Mouse (Mus musculus) T-cell, adult 2 months (primary cell): ENCODE data around the gene Rapsn.

ENCODE experiments used
- DNase-seq: peaks from one replicate; pipeline ENCODE4 v3.0.0; 2022; ENCODE audit warnings: low spot score

The Rapsn gene

DNA sequence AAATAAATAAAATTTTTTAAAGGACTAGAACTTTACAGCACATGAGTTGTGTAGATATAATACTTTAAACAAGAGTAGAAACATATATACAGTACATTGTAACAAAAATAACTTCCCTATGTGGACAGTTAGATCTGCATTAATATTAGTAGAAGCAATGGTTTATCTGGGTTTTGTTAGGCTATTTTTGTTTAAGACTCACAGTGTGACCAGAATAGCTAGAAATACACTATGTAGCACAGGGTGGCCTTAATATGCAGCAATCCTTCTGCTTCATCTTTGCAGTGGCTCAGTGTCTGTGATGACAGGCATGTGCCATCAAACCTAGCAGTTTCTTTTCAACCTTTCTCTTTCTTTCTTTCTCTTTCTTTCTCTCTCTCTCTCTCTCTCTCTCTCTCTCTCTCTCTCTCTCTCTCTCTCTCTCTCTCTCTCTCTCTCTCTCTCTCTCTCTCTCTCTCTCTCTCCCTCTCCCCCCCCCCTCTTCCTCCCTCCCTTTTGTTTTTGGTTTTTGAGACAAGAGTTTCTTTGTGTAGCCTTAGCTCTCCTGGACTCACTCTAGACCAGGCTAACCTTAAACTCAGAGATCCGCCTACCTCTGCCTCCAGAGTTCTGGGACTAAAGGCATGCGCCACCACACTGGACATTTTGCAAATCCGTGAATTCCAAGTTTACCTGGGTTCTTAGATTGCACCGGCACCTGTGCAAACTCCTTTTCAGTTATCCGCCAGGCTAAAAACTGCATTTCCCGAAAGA lies 17.9 kb downstream of the Rapsn start:
- DNase-seq = no peak

DNA sequence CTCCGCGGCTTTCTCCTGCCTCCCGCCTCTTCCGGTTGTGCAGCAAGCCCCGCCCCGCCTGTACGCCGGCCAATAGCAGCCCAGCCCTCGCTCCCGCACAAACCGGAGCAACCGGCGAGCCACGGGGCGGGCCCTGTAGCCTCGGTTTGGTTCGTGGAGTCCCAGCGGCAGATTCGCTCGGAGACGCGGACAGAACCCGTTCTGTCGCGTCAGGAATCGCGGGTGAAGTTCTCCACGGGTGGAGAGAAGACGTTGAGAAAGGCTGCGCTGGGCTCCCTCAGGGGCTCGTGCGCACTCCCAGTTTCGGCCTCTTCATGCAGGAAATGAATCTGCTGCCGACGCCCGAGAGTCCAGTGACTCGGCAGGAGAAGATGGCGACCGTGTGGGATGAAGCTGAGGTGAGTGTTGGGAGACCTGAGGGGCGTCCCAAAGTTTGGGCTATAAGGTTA lies 18.5 kb downstream of the Rapsn start, which contains the start of gene Psmc3:
Gene Psmc3 (plus strand): TSS at position 76 of the 449 bp plus-strand sequence.
- peak; percentile 92 for DNase-seq

DNA sequence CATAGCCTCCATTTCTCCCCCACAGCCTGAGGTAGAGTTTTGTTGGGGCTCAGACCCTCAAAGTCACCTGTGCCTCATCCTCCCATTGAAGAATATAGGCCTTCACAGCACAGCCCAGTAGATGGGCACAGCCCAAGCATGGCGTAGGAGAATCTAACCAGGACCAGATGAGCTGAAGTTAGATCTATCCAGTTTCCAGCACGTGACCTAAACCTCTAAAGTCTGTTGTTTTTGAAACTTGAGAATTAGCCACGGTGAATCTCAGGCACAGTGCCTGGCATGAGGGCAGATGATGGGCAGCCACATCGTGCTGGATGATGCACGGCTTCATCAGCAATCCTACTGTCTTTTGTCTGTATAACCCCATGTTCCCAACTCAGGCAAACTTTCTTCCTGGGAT lies 23.0 kb downstream of the Rapsn start:
- no peak for DNase-seq

DNA sequence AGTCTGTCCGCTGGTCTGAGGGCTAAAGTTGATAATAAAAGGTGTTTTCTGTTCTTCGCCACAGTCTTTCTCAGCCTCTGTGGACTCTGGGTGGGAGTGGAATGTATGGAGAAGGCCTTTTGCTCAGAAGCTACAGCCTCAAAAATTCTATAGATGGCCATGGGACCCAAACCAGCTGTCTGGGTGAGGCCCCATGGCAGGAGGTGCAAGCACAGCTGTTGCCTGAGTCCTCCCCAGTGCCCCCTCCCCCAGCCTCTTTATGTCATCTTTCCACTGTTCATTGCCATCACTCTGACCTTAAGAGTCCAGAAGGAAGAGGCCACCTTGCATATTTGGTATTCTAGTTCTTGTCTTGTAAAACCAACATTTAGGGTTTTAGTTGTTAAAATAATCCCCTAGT lies 24.0 kb downstream of the Rapsn start:
- DNase-seq = no peak

DNA sequence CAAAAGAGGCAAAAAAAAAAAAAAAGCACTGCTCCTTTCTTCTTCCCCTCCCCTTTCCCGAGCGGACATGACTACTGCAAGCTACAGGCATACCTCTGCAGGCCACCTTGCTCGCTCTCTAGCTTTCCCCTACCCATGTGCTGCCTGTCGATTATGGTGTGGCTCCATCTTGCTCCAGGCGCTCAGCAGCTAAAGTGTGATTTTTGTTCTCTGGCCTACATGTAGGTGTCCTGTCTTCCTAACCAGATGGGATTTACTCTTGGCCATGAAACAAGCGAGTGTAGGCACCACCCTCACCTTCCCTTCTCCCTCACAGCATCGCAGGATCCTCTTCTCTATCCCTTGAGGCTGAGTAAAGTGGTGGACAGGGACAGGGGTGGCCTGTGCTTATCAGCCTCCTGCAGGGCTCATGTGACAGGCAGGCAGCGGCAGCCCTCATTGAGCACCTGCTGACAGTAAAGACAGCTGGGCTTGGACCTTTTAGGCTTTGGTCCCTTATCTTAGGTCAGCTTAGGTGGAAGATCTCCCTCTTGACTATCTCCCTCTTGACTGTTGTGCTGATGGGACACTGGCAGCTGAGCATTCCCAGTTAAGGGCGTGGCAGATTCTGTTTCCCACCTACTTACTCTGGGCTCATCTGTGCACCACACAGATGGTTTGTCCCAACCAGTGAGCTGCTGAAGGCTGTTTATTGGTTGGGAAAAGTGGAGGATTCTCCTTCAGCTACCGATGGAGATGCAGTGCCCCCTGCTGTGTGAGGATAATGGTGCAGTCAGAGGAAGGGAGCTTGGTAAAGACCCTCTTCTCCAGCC lies 25.3 kb downstream of the Rapsn start:
- no peak for DNase-seq

DNA sequence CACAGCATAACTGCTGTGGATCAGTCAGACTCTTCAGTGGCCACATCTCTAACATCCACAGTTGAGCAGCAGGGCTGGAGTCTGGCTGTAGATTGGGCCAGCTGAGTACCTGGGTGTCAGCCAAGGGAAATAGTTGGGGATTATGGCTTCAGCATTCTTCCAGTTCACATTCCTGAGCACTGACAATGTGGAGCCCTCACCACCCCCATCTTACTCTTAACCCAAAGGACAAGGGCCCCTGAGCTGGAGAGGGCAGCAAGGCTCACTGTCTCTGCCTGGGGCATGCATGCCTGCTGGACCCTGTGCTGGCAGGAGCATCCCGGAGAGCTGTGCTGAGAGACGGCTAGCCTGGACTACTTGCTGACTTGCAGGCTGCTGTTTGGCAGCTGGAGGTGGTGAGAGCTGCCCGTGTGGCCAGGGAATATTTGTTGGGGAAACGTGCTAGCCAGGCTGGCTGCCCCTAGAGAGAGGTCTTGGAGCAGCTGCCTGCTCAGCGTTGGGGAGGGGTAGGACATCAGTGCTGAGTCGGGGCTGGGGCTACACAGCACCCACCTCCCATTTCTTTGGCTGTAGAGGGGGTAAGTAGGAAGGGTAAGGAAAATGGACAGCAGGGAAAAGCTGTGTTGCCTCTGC lies 26.5 kb downstream of the Rapsn start:
- DNase-seq = no peak

DNA sequence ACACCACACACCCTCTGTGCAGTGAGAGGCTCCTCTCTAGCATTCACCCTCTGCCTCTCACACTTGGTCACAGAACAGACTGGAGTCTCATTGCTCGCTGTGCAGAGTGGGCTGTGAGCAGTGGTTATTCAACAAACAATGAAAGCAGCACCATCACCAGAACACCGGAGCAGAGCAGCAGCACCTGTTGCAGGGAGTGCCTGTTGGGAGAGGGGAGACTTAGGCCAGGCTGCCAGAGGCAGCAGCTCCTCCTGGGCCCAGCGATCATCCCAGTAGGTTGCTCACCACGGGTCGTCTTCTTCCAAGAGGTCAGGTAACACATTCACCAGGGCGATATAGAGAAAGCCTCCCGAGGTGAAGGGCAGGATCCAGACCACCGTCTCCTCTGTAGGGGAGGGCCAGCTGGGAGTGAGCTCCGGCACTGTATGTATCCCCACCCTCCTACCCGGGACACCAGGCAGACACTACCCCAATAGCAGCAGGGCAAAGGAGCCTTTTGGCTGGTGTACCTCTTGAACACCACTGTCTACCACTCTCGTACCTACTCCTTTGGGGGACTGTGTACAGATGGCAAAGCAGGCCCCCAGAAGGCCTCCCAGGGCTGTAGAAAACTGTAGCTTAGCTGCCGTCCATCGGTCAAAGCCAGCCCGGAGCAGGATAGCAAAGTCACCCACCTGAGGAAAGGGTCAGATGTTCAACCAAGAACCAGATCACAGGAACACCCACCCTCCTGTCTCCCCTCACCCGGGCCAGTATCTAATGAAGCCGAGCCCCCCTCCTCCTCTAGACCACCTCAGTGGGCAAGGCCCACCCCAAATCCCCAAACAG lies 27.6 kb downstream of the Rapsn start:
- DNase-seq = no peak

DNA sequence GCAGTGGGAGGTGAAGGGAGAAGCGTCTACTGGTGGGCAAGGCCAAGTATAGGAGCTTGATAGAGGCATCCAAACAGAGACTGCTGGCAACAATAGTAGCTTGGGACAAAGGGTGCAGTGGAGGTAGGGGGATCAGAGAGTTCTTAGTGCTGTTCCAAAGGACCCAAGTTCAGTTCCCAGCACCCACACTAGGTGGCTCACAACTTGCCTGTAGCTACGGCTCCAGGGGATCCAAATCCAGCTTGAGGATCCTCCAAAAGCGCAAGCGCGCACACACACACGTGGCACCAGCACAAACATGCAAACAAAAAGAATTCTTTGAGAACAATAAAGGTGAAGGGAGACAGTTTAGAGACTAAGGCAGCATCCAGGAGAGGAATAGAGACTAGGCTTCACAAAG lies 28.8 kb downstream of the Rapsn start:
- DNase-seq = no peak

DNA sequence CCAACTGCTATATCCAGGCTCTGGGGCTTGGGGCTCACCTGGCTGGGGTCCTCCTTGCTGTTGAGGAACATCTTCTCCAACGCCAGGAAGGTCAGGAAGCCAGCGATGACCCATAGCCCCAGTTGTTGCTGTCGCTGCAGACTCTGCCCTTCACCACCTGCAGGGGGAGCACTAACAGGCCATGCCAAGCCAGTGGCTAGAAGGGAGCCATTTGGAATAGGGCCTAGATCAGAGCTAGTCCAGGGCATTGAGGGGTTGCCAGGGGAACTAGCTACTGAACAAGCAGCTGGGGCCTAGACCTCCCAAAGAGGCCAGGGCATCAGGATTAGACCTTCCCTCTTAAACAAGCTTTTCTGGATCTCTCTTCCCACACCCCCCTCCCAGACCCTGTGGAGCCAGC lies 30.1 kb downstream of the Rapsn start:
- DNase-seq = peak; percentile 45

DNA sequence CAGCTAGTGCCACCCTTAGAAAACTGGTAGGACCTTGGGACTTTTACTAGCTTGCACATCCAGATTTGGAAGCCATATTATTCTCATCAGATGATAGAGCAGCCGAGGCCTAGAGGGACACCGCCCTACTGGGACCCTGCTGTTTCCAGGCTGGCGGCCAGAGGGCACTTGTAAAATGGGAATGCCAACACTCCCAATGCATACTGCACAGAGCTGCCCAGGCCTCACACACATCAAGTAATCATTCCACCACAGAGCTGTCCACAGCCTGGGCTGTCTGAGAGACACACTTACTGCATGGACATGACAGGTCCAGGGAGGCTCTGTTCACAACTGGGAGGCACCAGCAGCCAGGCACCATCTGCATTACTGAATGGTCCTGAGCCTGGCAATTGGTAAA lies 31.0 kb downstream of the Rapsn start:
- no peak for DNase-seq

DNA sequence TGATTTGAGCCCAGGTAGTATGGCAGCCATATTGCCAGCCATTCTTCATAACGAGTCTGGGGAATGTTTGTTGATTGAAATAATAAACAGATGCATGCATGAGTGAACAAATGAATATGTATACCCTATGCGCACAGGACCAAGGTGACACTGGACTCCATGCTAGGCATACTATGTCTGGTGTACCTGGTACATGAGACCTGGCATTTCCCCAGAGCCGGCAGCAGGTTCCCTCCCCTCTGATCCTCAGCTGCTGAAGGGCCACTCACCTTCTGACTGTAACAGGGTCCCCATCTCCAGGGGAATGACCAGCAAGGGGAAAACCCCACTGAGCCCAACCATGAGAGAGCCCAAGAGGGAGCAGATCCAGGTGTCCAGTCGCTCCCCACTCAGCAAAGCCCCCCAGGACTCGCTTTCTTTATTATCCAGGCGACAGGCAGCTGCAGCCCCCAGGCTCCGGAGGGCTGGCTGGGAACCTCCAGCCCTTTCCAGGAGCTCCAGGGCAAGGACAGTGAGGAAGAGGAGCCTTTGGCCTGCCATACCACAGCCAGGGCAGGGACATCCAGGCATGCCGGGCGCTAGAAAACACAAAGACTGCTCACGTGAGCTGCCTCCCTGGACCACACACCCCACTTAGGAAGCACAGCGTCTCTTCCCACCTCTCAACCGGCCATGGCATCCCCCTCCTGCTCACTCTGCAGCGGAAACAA lies 32.9 kb downstream of the Rapsn start:
- no peak for DNase-seq

DNA sequence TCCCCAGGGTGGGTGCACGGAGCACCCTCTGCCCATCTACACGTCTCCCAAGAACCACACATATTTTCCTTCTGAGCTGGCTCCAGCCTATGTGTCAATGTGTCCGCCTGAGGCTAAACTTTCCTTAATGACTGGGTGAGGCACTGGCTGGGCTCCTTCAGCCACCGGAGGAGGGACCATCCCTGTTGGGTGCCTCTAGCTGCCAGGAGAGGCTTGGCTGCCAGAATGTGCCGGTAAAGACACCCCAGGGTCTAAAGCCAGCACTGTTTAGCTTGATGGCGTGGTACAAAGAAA lies 33.4 kb downstream of the Rapsn start:
- no peak for DNase-seq

DNA sequence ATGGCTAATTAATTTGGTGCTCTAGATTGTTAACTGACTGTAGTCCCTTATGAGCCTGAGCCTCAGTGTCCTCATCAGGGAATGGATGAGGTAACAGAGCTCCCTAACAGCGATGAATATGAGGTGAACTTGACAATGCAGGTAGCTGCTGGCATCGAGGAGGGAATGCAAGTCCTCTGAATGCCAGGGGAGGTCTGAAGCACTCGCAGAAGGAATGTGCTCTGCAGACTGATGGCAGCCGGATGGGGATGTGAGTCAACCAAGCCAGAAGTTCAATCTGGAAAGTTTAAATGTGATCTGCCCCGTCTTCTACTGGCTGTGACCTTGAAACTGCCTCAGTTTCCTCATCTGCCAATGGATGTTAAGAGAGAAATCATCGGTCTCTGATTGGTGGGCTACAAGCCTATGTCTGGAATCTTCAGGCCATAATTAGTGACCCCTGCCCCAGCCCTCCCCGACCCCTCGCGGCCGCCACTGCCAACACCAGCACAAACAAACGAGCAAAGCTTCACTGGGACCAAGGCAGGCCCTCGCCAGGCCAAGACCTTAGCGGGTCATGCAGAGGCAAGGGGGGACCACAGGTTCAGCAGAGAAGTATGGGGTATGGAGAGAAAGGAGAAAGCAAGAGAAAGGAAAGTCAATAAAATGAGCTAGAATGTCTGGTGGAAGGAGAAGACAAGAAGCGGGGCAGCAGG lies 34.0 kb downstream of the Rapsn start:
- no peak for DNase-seq

DNA sequence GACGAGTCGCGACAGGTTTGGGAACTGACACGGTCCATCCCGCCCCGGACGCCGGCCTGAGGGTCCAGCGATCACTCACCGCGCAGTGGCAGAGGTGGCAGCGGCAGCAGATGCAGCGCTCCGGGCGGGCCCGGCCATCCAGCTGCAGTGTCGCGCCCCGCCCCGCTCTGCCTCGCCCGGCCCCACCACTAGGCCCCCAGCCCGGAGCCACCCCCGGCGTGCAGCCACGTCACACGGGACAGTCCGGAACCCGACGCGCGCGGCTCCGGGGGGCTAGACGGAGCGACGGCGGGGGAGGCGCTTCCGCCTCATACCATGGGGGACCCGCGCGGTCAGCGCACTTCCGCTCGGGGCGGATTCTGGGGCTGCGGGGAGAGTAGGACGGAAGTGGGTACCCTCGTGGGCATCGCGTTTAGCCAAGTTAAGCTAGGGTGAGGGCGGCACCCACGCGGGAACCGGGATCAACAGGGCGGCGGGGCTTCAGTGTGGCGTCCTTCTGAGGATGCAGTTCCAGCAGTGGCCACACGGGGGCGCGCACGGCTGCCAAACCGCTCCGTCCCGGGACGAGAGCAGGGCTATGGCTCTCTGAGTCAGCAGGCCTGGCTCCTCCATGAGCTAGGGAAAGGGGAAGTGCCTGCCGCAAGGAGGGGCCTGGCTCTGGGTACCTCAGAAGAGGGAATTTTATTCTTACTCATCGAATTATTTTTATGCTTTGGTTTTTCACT lies 34.8 kb downstream of the Rapsn start, which contains the start of gene Slc39a13:
Gene Slc39a13 (minus strand): TSS at position 342 of the 725 bp plus-strand sequence.
- DNase-seq = peak; percentile 96

DNA sequence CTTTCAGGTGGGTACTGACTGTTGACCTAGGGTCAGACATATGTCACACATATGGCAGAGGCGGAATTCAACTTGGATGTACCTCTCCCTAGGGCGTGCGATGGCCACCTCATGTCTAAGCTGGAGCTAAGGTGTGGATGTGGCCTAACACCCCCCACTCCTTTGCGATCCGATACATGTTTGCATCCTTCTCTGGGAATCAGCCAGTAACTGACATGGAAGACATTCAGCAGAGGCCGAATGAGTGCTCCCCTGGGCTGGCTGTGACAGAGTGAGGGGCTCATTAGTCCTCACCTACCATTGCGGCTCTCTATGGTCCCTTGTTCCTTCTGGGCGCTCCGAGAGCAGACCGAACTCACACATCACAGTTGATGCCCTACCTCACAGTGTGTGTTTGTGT lies 35.6 kb downstream of the Rapsn start:
- no peak for DNase-seq

DNA sequence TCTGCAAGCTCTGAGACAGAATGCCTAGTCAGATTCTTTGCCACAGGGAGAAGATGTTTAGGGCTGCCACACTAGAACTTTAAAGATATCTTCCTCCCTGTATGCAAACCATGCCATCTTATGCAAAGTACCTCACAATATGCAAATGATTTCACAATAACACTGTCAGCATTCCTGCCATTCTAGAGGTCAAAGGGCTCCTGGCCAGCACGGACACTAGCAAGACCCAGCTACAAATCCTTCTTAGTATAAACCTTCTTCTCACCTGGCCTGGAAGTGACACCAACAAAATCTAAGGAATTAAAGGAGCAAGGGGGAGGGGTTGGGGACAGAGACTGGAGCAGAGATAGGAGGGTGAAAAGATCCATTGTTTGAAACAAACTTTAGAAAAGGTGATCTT lies 36.7 kb downstream of the Rapsn start:
- DNase-seq = no peak

DNA sequence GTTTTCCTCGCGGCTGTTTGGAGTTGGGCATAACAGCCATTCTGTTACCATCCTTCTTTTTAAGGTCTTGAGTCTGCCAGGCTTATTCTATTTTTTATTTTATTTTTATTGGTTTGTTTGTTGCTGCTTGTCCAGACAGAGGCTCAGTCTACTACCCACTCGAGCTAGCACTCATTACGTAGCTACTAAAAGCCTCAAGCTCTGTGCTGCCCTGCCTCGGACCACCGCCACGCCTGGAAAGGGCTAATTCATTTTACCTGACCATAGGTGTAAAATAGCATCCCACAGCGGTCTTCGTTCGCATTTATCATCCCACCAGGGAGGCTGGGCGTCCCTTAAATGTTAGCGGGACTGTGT lies 42.5 kb downstream of the Rapsn start:
- no peak for DNase-seq

DNA sequence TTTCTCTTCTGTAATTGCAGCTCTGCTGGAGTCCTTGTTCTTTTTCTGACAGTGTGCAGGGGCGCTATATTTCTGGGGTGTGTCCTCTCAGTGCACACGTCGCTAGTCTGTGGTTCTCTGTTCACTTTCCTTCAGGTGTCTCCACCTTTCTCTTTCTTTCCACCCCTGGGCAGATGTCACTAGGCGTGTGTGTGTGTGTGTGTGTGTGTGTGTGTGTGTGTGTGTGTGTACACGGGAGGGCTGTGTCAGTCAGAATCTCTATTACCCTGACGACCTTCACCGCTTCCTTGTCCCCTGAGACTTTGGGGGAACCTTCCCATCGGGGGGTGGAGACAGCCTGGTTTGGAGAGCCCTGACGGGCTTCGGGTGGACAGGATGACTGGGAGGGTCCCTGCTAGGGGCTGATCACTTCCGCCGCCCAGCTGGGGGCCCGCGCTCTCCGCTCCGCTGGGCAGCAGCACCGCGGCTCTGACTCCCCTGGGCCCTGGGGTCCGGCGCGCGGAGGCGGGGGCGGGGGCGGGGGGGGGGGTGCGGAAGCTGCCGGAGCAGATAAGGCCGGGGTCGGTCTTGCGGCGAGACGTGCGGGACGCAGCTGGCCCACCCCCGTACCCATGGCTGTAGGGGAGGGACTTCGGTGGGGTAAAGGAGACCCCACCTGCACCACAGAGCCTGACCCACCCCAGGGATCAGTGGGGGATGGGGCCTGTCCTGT lies 43.0 kb downstream of the Rapsn start:
- DNase-seq = peak; percentile 56

DNA sequence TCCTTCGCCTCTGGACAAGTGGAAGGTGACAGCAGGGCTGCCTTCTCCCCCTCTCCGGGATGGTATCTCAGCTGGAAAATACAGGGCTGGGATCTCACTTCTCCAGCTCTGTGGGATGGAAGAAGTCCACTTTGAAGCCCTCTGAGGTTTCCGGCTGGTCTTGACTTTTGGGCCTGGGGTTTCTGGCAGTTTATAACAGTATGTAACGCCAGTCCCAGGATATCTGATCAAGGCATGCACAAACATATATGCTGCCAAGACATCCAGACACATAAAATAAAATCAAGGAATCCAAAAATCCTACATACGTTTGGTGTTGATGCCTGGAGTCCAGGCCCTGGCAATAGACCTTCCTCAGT lies 43.6 kb downstream of the Rapsn start:
- no peak for DNase-seq
